Mouse (Mus musculus) forebrain, embryonic 12.5 days (tissue): Measurements from ENCODE around the gene Slc8a1. TPM values are rescaled to one million over a fixed set of nuclear protein-coding genes. Genes with fewer than 3 reads are reported as not detected.

ENCODE experiments used
- ATAC-seq: fragments of 200-750 bp; cut with Nextera tagmentation; 2 replicates; pipeline ENCODE4 v1.8.0; 2017; ENCODE audit warnings: moderate TSS enrichment; ENCODE audit not compliant: low FRiP score
- H3K27ac ChIP-seq: fragments of 300-500 bp; sonication (generic); 2 replicates; pipeline ENCODE4 v1.5.1; 2016; ENCODE audit warnings: mild to moderate bottlenecking
- H3K27me3 ChIP-seq: fragments of 300-500 bp; sonication (generic); 2 replicates; pipeline ENCODE4 v1.6.1; 2016; ENCODE audit warnings: mild to moderate bottlenecking
- H3K36me3 ChIP-seq: fragments of 300-500 bp; sonication (generic); replicated peaks from 2 replicates; pipeline ENCODE4 v1.6.1; 2016; ENCODE audit warnings: mild to moderate bottlenecking
- H3K4me1 ChIP-seq: fragments of 300-500 bp; sonication (generic); 2 replicates; pipeline ENCODE4 v1.6.1; 2016
- H3K4me2 ChIP-seq: fragments of 300-500 bp; sonication (generic); 2 replicates; pipeline ENCODE4 v1.6.1; 2016; ENCODE audit warnings: mild to moderate bottlenecking, moderate library complexity
- H3K4me3 ChIP-seq: fragments of 300-500 bp; sonication (generic); replicated peaks from 2 replicates; pipeline ENCODE4 v1.5.1; 2016; ENCODE audit warnings: mild to moderate bottlenecking
- H3K9ac ChIP-seq: fragments of 300-500 bp; sonication (generic); 2 replicates; pipeline ENCODE4 v1.6.1; 2016; ENCODE audit warnings: mild to moderate bottlenecking
- H3K9me3 ChIP-seq: fragments of 300-500 bp; sonication (generic); 2 replicates; pipeline ENCODE4 v1.6.1; 2016
- whole genome bisulfite sequencing: fragments of 180-500 bp; shearing (Covaris S2); methylation state at CpG from one replicate; pipeline ENCODE4 v1.1.7; 2016; 5-methylcytosine and 5-hydroxymethylcytosine counted together
- polyA plus RNA-seq: library from polyadenylated mRNA; unstranded; fragments of >200 nt; fragmentation: Nextera tagmentation; extraction: Ambion mirVana; gene quantifications from 2 replicates; pipeline ENCODE4 v1.2.1, GENCODE M21; 2016

The Slc8a1 gene
- 4.1 and 5.0 TPM in 2 replicates for polyA plus RNA-seq

DNA sequence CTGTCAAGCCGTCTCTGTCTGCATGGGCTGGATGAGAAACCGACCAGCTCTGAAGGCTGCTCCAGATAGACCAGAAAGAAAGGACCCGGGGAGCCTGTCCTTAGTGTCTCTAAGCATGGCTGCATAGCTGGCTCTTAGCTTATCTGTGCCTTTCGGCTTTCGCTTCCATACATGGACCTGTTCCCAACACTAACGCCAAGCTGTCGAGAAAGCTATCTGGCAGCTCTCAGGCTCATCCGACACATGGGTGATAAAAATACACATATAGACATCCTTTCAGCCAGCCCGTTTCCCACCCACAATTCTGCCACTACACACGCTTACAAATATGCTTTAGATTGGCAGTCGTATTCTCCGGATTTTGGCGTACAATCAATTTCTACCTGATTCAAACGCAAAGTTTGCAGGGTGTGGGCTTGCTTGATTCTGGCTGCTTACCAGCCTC lies at the start of gene Slc8a1:
Gene Slc8a1 (minus strand): TSS at position 67 of the 445 bp plus-strand sequence.
- WGBS, result 87% methylated on average over 14 of the region's 14 CpGs
- ATAC-seq, result no peak

DNA sequence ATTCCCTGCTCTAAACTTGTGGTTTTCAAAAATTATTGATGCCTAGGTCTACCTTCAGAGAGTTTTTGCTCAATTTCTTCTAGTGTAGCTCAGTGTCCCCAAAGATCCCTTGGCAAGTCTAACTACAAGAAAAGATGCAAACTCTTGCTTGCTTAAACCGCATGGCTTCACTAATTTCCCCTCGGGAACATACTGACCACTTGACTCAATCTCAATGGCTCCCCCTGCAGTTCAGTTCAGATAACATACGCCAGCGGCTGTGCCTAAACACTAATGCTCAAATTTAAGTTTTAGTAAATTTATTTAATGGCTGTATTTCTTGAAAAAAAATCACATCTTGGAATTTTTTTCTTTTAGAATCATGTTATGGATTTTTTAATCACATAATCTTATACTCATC lies 49.2 kb upstream of the Slc8a1 start:
- no peak overlapping the region for H3K4me2 ChIP-seq
- no peaks in the 10 kb centered on the region for H3K27me3 ChIP-seq
- H3K36me3 ChIP-seq, result no peaks in the 10 kb centered on the region
- H3K27ac ChIP-seq, result no peak overlapping the region
- H3K9ac ChIP-seq, result no peak overlapping the region
- no peaks in the 10 kb centered on the region for H3K4me1 ChIP-seq
- H3K4me3 ChIP-seq, result no peak overlapping the region
- 47% methylated on average over 4 of the region's 4 CpGs for WGBS
- ATAC-seq, result peak; percentile 49; the same call in 1 of the 2 replicates
- H3K9me3 ChIP-seq, result no peaks in the 10 kb centered on the region

More for the DNA sequence above, at the start of gene Slc8a1:
- Histone ChIP-seq H3K4me3 (no peak within 1 kb of the TSS), H3K9me3 (no peaks in the 10 kb centered on the region), H3K9ac (no peak within 1 kb of the TSS), H3K4me1 (no peaks in the 10 kb centered on the region), H3K27me3 (no peaks in the 10 kb centered on the region), H3K4me2 (no peak within 1 kb of the TSS), H3K27ac (no peak within 1 kb of the TSS), H3K36me3 (no peaks in the 10 kb centered on the region)

DNA sequence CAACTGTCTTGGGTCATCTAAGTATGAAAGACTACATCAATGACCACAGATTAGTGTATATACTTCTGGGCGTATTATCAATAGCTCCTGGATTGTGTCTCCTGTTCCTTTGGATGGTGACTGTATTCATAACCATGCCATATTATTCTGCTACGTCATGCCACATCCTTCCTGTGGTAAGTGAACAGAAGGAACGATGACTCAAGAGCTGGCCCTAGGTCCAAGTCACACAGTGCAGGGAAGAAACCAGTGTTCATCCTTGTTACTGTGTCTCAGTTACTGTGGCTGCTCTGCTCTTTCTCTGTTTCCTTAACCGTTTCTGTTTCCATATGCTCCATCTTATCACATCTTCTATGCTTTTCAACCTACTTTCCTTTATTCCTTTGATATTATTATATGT lies 44.1 kb upstream of the Slc8a1 start:
- 90% methylated on average over 4 of the region's 4 CpGs for WGBS
- Histone ChIP-seq H3K27ac (no peak overlapping the region), H3K4me3 (no peak overlapping the region), H3K9me3 (no peaks in the 10 kb centered on the region), H3K36me3 (no peaks in the 10 kb centered on the region), H3K9ac (no peak overlapping the region), H3K4me1 (no peaks in the 10 kb centered on the region), H3K4me2 (no peak overlapping the region), H3K27me3 (no peaks in the 10 kb centered on the region)
- ATAC-seq, result no peak

DNA sequence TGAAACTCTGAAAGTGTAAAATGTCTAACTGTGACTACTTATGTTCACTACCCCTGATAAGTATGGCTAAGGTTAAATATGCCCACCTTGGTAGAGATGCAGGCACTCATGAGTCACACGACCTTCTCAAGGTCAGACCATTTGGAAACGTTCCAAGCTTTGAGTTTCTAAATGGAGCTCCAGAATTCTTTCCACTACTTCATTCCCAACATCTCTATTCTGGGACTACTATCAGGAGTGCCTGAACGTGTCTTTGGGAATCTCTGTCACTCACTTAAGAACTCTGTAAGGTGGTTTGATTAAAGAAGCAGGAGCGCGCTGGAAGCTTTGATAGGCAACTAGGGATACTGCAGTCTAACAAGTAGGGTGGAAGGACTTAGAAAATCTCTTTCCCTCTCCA lies 43.3 kb upstream of the Slc8a1 start:
- Histone ChIP-seq H3K9me3 (no peaks in the 10 kb centered on the region), H3K4me1 (no peaks in the 10 kb centered on the region), H3K36me3 (no peaks in the 10 kb centered on the region), H3K27me3 (no peaks in the 10 kb centered on the region), H3K9ac (no peak overlapping the region), H3K4me3 (no peak overlapping the region), H3K27ac (no peak overlapping the region), H3K4me2 (no peak overlapping the region)
- WGBS, result 90% methylated on average over 5 of the region's 5 CpGs
- ATAC-seq, result no peak

DNA sequence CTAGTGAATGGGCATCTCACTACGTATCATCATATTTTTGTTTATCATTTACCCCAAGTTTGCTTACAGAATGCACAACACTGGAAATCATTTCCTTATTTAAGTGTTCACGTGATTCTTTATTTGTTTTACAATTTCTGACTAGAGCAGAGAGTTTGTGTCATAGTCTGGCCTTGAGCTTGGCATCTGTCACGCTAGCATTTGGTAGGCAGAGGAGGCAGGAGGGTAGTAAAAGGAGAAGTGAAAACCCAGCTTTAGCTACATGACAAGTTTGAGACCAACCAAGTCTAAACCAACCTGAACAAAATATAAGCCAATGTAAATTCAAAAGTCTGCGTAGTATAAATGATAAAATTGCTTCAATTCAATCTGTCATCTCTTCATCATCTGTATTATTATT lies 41.7 kb upstream of the Slc8a1 start:
- Histone ChIP-seq H3K9me3 (no peaks in the 10 kb centered on the region), H3K27ac (no peak overlapping the region), H3K4me2 (no peak overlapping the region), H3K36me3 (no peaks in the 10 kb centered on the region), H3K4me3 (no peak overlapping the region), H3K27me3 (no peaks in the 10 kb centered on the region), H3K9ac (no peak overlapping the region), H3K4me1 (no peaks in the 10 kb centered on the region)
- 91% methylated on average over 4 of the region's 4 CpGs for WGBS
- no peak for ATAC-seq

DNA sequence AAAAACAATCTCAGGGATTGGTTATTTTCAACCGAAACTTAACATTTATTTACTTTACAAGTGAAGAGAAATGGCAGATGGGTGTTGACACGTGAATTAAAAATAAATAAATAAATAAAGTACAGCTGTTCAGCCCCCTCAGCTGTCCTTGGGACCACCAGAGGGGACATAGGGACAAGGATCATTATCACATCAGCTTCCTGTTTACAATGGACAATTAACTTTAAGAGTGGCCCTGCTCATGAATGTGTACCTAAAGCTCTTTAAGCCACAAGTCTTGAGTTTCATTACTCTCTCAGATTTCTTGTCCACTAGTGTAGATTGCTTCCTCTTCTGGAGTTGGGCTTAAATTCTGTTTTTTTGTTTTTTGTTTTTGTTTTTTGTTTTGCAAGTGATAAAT lies 12.5 kb upstream of the Slc8a1 start:
- no peaks in the 10 kb centered on the region for H3K36me3 ChIP-seq
- no peaks in the 10 kb centered on the region for H3K27me3 ChIP-seq
- H3K27ac ChIP-seq, result no peak overlapping the region
- 90% methylated on average over 2 of the region's 2 CpGs for WGBS
- no peaks in the 10 kb centered on the region for H3K4me1 ChIP-seq
- no peak overlapping the region for H3K9ac ChIP-seq
- H3K4me3 ChIP-seq, result no peak overlapping the region
- no peak overlapping the region for H3K4me2 ChIP-seq
- no peak for ATAC-seq
- no peaks in the 10 kb centered on the region for H3K9me3 ChIP-seq

DNA sequence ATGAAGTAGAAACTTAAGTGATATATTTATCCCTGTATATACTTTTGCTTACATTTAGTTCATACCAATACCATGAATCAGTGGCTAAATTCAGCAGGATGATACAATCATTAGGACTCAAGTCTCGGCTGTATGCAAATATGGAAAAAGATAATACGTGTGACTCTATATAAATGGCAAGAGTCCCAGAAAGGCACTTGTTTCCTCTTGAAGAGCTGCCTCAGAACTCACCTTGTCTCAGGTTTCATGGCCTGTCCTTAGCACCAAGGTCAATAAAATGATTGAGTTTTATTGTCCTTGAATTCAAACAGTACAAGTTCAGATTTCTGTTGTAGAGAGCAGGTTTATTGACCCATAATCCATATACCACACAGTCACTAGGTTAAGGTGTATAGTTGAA lies 4.9 kb upstream of the Slc8a1 start:
- Histone ChIP-seq H3K9me3 (no peaks in the 10 kb centered on the region), H3K4me3 (no peak overlapping the region), H3K36me3 (no peaks in the 10 kb centered on the region), H3K27ac (no peak overlapping the region), H3K9ac (no peak overlapping the region), H3K27me3 (no peaks in the 10 kb centered on the region), H3K4me1 (no peaks in the 10 kb centered on the region), H3K4me2 (no peak overlapping the region)
- 90% methylated on average over 2 of the region's 2 CpGs for WGBS
- no peak for ATAC-seq

DNA sequence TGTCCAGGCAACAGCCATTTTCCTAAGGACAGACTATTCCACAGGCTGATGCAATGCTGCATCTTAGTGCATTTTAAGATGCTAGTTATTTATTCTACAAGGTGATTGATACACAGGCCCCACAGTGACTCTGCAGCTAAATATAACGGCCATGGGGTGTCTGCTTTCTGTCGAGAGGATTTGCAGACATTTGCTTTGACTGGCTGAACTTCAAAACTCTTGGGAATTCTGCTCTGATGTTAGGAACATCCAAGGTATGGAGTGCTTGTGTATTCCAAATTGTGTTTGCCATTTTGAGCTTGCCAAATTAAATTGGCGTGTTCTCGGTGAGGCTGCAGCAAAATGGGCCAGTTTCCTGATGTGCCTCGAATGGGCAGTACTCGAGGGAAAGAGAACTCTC lies 2.4 kb upstream of the Slc8a1 start:
- H3K36me3 ChIP-seq, result no peaks in the 10 kb centered on the region
- WGBS, result 80% methylated on average over 6 of the region's 6 CpGs
- H3K4me2 ChIP-seq, result no peak overlapping the region
- H3K27me3 ChIP-seq, result no peaks in the 10 kb centered on the region
- ATAC-seq, result no peak
- H3K27ac ChIP-seq, result no peak overlapping the region
- H3K9me3 ChIP-seq, result no peaks in the 10 kb centered on the region
- no peaks in the 10 kb centered on the region for H3K4me1 ChIP-seq
- H3K9ac ChIP-seq, result no peak overlapping the region
- no peak overlapping the region for H3K4me3 ChIP-seq

DNA sequence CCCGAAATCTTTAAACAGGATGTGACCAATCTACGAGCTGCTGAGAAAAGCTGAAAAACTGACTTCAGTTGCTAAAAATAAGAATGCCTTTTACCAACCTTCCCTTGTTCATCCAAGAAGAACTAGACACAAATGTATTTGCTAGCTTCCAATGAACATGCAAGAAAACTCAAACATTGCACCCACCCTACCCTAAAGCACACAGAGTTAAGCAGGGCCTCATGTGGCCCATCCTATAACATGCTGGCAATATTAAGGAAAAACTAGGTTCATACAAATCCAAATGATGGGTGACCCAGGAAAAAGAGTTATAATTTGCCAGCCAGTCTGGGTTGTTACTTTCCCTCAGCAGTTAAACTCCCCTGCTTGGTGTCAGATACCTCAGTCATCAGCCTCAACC lies 398 bp downstream of the Slc8a1 start:
- H3K9ac ChIP-seq, result no peak overlapping the region
- WGBS, result 92% methylated on average over 2 of the region's 2 CpGs
- H3K27ac ChIP-seq, result no peak overlapping the region
- no peaks in the 10 kb centered on the region for H3K9me3 ChIP-seq
- H3K4me1 ChIP-seq, result no peaks in the 10 kb centered on the region
- no peak for ATAC-seq
- H3K36me3 ChIP-seq, result no peaks in the 10 kb centered on the region
- H3K4me3 ChIP-seq, result no peak overlapping the region
- no peaks in the 10 kb centered on the region for H3K27me3 ChIP-seq
- H3K4me2 ChIP-seq, result no peak overlapping the region

DNA sequence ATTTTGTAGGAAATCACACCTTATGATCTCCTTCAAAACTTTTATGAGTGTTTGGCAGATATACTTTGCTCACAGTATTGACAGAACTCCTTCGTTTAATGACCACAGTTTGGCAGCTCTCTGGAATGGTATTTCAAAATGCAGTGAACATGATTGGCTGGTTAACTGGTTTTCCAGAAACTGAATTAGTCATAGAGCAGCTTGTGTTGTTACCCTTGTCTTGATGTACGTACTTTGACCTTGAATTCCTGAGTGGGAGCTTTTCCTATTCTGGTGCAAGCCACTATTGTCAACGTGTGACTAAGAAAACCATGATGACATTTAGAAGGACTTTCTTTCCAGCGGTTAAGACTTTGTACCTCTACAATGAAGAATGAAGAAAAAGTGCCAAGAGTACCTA lies 868 bp downstream of the Slc8a1 start:
- H3K4me2 ChIP-seq, result no peak overlapping the region
- no peak overlapping the region for H3K9ac ChIP-seq
- H3K4me3 ChIP-seq, result no peak overlapping the region
- no peak for ATAC-seq
- no peaks in the 10 kb centered on the region for H3K9me3 ChIP-seq
- H3K27me3 ChIP-seq, result no peaks in the 10 kb centered on the region
- no peak overlapping the region for H3K27ac ChIP-seq
- H3K4me1 ChIP-seq, result no peaks in the 10 kb centered on the region
- 80% methylated on average over 4 of the region's 4 CpGs for WGBS
- no peaks in the 10 kb centered on the region for H3K36me3 ChIP-seq

DNA sequence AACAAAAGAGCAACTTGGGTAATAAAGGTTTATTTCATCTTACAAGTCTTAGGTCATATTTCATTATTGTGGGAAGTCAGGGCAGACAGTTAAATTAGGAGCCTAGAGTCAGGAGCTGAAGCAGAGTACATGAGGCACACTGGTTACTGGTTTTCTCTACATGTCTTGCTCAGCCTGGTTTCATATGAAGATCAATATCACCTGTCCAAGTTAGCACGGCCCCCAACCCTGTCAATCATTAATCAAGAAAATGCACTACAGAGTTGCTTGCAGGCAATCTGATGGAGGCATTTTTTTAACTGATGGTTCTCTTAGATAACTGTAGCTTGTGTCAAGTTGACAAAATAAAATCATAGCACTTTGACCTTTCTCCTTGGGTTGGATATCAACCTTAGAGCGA lies 2.6 kb downstream of the Slc8a1 start:
- no peak overlapping the region for H3K9ac ChIP-seq
- H3K36me3 ChIP-seq, result no peaks in the 10 kb centered on the region
- H3K27me3 ChIP-seq, result no peaks in the 10 kb centered on the region
- no peak overlapping the region for H3K27ac ChIP-seq
- no peak overlapping the region for H3K4me2 ChIP-seq
- H3K4me1 ChIP-seq, result no peaks in the 10 kb centered on the region
- 87% methylated on average over 2 of the region's 2 CpGs for WGBS
- ATAC-seq, result no peak
- H3K4me3 ChIP-seq, result no peak overlapping the region
- H3K9me3 ChIP-seq, result no peaks in the 10 kb centered on the region

DNA sequence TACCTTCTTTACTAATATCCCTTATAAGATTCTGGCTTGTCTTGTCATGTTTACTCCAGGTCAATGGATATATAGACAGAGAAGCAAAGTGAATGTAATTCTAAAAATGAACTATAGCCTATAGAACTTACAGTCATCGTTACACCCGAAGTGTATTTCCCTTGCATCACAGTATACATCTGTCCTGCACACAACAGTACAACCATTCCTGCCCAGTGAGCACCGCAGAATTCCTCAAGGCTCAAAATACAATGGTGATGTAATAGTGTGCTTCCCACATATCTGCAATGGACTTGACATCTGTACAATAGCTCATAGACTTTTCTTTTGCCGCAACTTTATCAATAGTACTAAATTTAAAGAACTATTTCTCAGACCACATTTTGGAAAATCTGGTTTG lies 8.3 kb downstream of the Slc8a1 start:
- H3K4me1 ChIP-seq, result no peaks in the 10 kb centered on the region
- no peak overlapping the region for H3K4me3 ChIP-seq
- no peak overlapping the region for H3K27ac ChIP-seq
- H3K9ac ChIP-seq, result no peak overlapping the region
- no peak overlapping the region for H3K4me2 ChIP-seq
- no peak for ATAC-seq
- H3K36me3 ChIP-seq, result no peaks in the 10 kb centered on the region
- H3K9me3 ChIP-seq, result no peaks in the 10 kb centered on the region
- WGBS, result 91% methylated on average over 4 of the region's 4 CpGs
- H3K27me3 ChIP-seq, result no peaks in the 10 kb centered on the region

DNA sequence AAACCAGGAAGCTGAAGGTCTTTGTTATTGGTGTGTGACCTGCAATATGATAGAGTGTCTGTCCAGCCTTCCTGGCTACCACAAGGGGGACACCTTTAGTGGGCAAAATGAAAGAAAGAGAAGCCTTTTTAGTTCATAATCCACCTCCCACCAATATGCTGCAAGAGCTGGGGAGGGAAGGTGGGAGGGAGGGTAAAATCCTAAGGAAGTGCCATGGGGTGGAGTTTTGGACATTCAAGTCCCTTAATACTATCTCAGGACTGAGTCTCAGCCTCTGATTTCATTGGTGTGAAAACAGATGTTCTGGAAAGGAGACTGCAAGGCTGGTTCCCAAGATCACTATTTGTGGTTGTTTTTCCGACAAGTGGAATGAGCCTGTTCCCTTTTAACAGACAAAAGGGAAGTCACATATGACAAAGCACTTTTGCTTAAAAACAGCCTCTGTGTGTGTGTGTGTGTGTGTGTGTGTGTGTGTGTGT lies 25.9 kb downstream of the Slc8a1 start:
- Histone ChIP-seq H3K9ac (no peak overlapping the region), H3K36me3 (no peaks in the 10 kb centered on the region), H3K4me3 (no peak overlapping the region), H3K4me2 (no peak overlapping the region), H3K9me3 (no peaks in the 10 kb centered on the region), H3K27ac (no peak overlapping the region), H3K27me3 (no peaks in the 10 kb centered on the region), H3K4me1 (no peaks in the 10 kb centered on the region)
- no peak for ATAC-seq
- 81% methylated on average over 1 of the region's 1 CpGs for WGBS
